Mouse (Mus musculus): Measurements from ENCODE around the gene Fars2. TPM values are rescaled to one million over a fixed set of nuclear protein-coding genes. Genes with fewer than 3 reads are reported as not detected.
A peak's percentile ranks its signal among the peaks of the same experiment; 100 is the strongest.

Gene Fars2
- polyA plus RNA-seq, 1 experiment from 2014 or later = 33.4 TPM

DNA sequence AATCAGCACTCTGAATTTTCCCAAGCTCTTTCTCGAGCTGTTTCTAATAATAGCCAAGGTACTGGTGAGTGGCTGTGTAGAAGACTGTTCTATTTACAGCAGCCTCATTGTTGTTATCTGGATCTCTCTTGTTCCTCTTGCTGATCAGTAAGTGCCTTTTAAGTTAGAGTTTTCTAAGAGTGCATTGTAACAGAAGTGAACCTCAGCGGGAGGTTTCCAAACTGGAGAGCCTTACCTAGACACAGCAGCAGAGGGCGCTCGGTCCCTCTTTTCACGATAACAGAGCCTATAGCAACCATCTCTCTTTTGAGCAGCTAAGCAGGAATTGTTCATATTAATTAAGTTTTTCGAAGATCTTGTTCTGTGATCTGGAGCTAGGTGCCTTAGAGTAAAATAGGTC, 164.8 kb downstream of the Fars2 start:
- WGBS = 10% methylated on average over 6 of the region's 6 CpGs
- Histone ChIP-seq H3K4me2 (no peak overlapping the region), H3K4me1 (peaks cover 9% of the 10 kb centered on the region)

DNA sequence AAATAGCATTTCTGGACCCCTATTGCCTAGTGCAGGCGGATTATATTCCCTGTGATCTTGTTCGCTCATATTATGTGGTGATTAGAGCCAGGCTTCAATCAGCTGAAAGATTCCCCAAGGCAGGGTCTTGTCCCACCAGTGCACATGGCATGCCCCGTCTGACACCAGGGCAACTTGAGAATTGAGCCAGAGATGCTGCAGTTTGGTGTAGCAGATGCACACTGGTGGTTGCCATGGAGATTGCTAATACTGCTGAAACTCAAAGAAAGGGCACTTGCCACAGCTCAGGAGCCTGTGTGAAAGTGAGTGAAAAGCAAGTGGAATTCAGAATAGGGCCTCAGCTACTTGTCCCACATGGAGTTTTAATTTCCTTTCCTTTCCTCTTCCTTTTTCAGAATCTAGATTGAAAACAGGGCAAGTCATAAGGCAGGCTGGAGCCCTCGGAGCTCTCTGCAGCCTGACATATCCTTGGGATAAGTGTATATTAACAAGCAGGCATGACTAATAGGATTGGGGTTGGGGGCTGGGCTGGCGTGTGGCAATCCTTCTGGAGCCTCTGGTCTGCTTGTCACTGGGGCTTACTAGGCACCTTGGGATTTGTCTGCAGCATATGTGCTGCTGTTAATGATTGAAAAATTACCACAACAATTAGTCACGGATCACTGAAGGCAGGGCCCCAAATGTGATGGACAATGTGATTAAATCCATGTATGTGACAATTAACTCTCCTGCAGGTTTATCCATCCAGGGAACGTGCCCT, 165.8 kb downstream of the Fars2 start:
- peaks cover 9% of the 10 kb centered on the region for H3K4me1 ChIP-seq
- no peak overlapping the region for H3K27ac ChIP-seq
- H3K36me3 ChIP-seq = no peaks in the 10 kb centered on the region
- H3K27me3 ChIP-seq = no peaks in the 10 kb centered on the region
- ATAC-seq (ENCODE audit: insufficient number of reproducible peaks, low FRiP score, low TSS enrichment, low read depth) = no peak
- no peak overlapping the region for H3K9ac ChIP-seq
- WGBS = 23% methylated on average over 7 of the region's 7 CpGs
- H3K4me2 ChIP-seq = no peak overlapping the region
- no peaks in the 10 kb centered on the region for H3K9me3 ChIP-seq
- H3K4me3 ChIP-seq = no peak overlapping the region

More for the DNA sequence above, 164.8 kb downstream of the Fars2 start:
- H3K9ac ChIP-seq = no peak overlapping the region
- no peak overlapping the region for H3K27ac ChIP-seq
- no peak for ATAC-seq (ENCODE audit: insufficient number of reproducible peaks, low FRiP score, low TSS enrichment, low read depth)
- no peak overlapping the region for H3K4me3 ChIP-seq
- H3K9me3 ChIP-seq = no peaks in the 10 kb centered on the region
- no peaks in the 10 kb centered on the region for H3K36me3 ChIP-seq
- no peaks in the 10 kb centered on the region for H3K27me3 ChIP-seq

DNA sequence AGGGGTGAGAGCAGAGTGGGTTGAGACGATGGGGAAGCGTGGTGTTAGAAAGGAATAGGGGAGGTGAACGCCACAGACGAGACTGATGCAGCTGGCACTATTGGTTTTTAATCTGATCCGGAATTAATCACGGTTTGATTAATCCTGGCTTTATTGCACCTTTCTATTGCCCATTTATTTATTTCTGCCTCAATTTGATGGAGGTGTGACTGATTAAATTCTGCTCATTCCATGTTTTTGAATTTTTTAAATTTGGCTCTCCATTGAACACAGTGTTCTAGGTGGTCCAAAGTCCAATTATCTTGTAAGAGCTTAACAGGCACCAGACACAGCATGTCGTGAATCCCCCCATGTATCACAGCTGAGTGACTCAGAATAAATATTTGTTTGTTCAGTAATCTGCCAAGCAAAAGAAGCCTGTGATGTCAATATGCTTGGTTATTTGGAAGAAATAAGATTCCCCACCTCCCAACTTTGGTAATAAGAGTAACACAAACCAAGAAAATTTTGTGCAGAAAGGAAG, 166.4 kb downstream of the Fars2 start:
- WGBS = 58% methylated on average over 7 of the region's 7 CpGs
- Histone ChIP-seq H3K4me1 (peaks cover 9% of the 10 kb centered on the region), H3K9me3 (no peaks in the 10 kb centered on the region), H3K4me3 (no peak overlapping the region), H3K9ac (no peak overlapping the region), H3K4me2 (no peak overlapping the region), H3K27me3 (no peaks in the 10 kb centered on the region), H3K27ac (no peak overlapping the region), H3K36me3 (no peaks in the 10 kb centered on the region)
- ATAC-seq (ENCODE audit: insufficient number of reproducible peaks, low FRiP score, low TSS enrichment, low read depth) = no peak

DNA sequence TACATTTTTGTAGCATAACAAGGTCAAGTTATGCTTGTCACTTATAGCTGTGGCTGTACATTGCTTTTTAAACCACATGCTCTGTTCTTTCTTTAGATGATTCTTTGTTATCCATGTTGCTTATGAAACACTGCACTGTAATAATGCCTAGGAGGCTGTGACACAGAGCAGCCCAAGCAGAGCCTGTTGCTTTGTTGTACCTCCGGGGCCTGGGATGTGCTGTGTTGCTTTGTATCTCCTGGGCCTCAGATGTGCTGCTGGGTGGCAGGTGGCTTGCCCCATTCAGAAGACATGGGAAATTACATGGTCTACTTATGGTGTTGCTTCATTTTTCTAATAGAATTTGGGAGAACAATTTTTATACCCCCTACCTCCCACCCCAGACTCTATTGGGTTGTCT, 166.9 kb downstream of the Fars2 start:
- no peak for ATAC-seq (ENCODE audit: insufficient number of reproducible peaks, low FRiP score, low TSS enrichment, low read depth)
- peaks cover 9% of the 10 kb centered on the region for H3K4me1 ChIP-seq
- H3K4me3 ChIP-seq = no peak overlapping the region
- no peaks in the 10 kb centered on the region for H3K36me3 ChIP-seq
- 83% methylated on average over 1 of the region's 1 CpGs for WGBS
- H3K9ac ChIP-seq = no peak overlapping the region
- H3K27me3 ChIP-seq = no peaks in the 10 kb centered on the region
- H3K4me2 ChIP-seq = no peak overlapping the region
- no peaks in the 10 kb centered on the region for H3K9me3 ChIP-seq
- H3K27ac ChIP-seq = no peak overlapping the region

DNA sequence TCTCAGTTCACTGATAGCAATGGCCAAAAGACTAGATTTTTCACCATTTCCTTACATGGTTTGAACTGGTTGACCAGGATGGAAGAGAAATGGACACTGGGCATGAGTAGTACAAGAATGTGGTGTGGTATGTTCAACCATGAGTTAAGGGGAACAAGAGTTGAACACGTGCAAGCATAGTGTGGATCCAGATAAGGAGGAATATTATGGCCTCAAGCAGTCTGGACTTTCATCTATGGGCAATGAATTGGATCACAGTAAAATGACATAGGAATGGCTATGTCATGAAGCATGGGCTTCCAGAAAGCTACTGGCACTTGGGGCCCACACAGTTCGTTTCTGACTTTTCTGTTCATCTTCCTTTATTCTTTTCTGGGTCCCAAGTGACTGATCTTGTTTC, 168.0 kb downstream of the Fars2 start:
- Histone ChIP-seq H3K4me3 (no peak overlapping the region), H3K27ac (no peak overlapping the region), H3K9me3 (no peaks in the 10 kb centered on the region), H3K9ac (no peak overlapping the region), H3K36me3 (no peaks in the 10 kb centered on the region), H3K4me2 (no peak overlapping the region), H3K27me3 (no peaks in the 10 kb centered on the region), H3K4me1 (peaks cover 9% of the 10 kb centered on the region)
- WGBS = 88% methylated on average over 2 of the region's 2 CpGs
- no peak for ATAC-seq (ENCODE audit: insufficient number of reproducible peaks, low FRiP score, low TSS enrichment, low read depth)

DNA sequence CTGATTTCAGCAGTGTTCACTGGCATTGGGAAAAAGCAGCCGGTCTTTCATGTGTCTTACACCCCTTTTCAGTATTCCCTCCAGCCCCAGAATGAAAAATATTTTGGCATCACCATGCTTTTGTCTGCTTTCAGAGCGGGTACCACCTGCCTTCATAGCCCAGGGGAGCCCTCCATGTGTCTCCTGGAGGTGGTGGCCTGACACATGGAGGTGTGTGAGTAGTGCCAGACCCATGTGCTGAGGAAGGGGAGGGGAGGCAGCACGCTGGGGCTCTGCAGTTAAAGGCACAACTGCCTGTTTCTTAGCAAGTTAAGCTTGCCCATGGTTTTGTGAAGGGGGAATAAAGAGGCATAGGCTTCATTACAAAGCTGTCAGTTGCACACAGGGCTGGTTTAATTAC, 176.3 kb downstream of the Fars2 start:
- H3K27ac ChIP-seq = peak overlapping the region; percentile 35
- peaks cover 33% of the 10 kb centered on the region for H3K4me1 ChIP-seq
- H3K36me3 ChIP-seq = no peaks in the 10 kb centered on the region
- H3K9ac ChIP-seq = no peak overlapping the region
- no peaks in the 10 kb centered on the region for H3K9me3 ChIP-seq
- WGBS = 47% methylated on average over 3 of the region's 3 CpGs
- no peak overlapping the region for H3K4me2 ChIP-seq
- H3K27me3 ChIP-seq = no peaks in the 10 kb centered on the region
- ATAC-seq (ENCODE audit: insufficient number of reproducible peaks, low FRiP score, low TSS enrichment, low read depth) = no peak
- H3K4me3 ChIP-seq = no peak overlapping the region

DNA sequence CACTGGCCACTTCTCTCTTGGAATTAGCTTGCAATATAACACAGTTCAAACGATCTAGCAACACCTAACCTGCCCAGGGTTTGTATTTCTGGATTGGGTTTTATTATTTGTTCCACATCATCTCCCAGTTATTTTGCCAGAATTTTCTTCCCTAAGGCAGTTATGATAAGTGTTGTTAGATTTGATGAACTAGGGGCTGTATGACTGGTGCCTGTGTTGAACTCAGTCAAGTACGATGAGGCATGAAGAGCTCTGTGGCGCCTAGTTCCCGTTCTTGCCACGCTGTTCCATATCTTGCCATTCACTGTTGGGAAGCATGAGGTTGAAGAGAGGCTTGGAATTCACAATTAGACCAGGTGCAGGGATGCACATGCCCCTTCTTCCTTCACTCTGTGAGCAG, 177.3 kb downstream of the Fars2 start:
- H3K27ac ChIP-seq = peak overlapping the region; percentile 34; the same call in 1 of the 2 replicates
- no peak overlapping the region for H3K9ac ChIP-seq
- no peak overlapping the region for H3K4me2 ChIP-seq
- no peak for ATAC-seq (ENCODE audit: insufficient number of reproducible peaks, low FRiP score, low TSS enrichment, low read depth)
- WGBS = 74% methylated on average over 5 of the region's 5 CpGs
- peaks cover 33% of the 10 kb centered on the region for H3K4me1 ChIP-seq
- no peaks in the 10 kb centered on the region for H3K9me3 ChIP-seq
- no peaks in the 10 kb centered on the region for H3K27me3 ChIP-seq
- H3K4me3 ChIP-seq = no peak overlapping the region
- no peaks in the 10 kb centered on the region for H3K36me3 ChIP-seq

DNA sequence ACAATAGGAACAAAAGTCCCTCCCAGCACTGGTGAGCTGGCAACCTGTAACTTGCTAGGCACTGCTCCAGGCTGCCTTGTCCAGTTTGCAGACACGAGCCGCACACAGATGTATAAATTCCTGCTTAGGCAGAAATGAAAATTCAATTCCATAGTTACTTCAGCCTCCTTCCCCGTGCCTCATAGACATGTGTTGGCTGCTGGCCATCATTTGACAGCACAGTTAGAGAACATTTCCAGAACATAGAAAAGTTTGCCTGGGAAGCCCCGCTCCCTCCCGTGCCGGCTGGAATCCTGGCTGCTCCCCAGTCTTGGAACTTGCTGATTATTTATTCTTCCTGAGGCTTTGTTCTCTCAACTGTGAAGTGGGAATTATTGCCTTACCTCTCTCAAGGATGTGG, 178.6 kb downstream of the Fars2 start:
- peaks cover 33% of the 10 kb centered on the region for H3K4me1 ChIP-seq
- H3K27ac ChIP-seq = peak overlapping the region; percentile 71
- H3K27me3 ChIP-seq = no peaks in the 10 kb centered on the region
- no peak overlapping the region for H3K4me3 ChIP-seq
- no peak overlapping the region for H3K9ac ChIP-seq
- no peaks in the 10 kb centered on the region for H3K9me3 ChIP-seq
- ATAC-seq (ENCODE audit: insufficient number of reproducible peaks, low FRiP score, low TSS enrichment, low read depth) = peak; percentile 81
- no peaks in the 10 kb centered on the region for H3K36me3 ChIP-seq
- 10% methylated on average over 6 of the region's 6 CpGs for WGBS
- no peak overlapping the region for H3K4me2 ChIP-seq

DNA sequence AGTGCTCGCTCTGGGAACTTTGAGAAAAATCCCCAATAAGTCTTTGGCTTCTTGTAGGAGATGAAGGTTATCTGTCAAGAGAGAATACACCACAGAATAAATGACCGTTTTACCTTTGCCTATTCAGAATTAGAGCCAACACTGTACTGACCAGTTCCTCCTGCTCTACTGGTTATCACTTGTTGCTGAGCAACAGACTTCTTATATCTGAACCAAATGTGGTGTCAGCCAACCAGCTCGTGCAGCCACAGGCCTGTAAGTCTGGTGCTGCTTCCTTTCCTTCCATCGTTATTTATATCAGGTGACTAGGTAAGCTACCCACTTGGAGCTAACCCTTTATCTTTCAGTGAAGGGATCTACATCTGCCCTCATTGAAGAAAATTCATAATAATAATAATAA, 179.4 kb downstream of the Fars2 start:
- Histone ChIP-seq H3K4me2 (no peak overlapping the region), H3K9ac (no peak overlapping the region), H3K27me3 (no peaks in the 10 kb centered on the region), H3K27ac (peak overlapping the region; percentile 69), H3K9me3 (no peaks in the 10 kb centered on the region), H3K4me1 (peaks cover 33% of the 10 kb centered on the region), H3K36me3 (no peaks in the 10 kb centered on the region), H3K4me3 (no peak overlapping the region)
- WGBS = 47% methylated on average over 4 of the region's 4 CpGs
- no peak for ATAC-seq (ENCODE audit: insufficient number of reproducible peaks, low FRiP score, low TSS enrichment, low read depth)

DNA sequence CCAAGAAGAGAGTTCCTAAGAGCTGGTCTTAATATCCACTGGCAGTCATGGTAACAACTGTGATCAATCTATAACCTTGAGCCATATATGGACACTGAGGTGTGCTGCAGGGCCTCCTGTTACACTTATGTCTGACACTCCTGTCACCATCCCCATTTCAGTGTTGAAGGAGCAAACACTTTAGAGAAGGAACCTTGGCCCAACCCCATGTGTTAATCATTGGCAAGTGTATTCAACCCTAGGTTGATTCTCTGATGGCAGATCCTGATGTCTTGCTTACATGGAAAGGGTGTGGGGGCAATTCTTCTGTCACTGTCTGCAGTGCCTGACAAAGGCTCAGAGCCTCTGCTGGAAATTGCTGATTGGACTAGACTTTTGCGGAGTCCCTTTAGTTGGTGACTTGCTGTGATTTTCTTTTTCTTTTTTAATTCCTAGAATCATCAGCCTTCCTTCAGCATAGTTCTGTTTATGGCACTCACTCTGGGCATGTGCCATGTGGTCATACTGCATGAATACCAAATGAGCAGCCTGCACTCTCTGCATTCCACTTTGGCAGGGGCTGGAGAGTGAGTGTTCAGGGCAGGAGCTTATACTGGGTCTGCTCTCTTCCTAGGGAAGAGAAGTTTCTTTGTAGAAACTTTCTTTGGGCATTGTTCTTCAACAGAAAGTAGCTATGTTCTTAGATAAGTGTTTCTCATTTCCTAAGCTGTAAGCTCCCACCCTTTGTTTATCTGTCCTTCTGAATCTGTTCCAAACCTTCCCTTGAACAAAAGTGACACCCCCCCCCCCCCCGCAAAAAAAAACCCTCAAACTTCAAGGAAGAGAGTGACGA, 181.0 kb downstream of the Fars2 start:
- no peaks in the 10 kb centered on the region for H3K27me3 ChIP-seq
- no peaks in the 10 kb centered on the region for H3K9me3 ChIP-seq
- no peak overlapping the region for H3K9ac ChIP-seq
- 72% methylated on average over 3 of the region's 3 CpGs for WGBS
- peaks cover 33% of the 10 kb centered on the region for H3K4me1 ChIP-seq
- ATAC-seq (ENCODE audit: insufficient number of reproducible peaks, low FRiP score, low TSS enrichment, low read depth) = no peak
- no peaks in the 10 kb centered on the region for H3K36me3 ChIP-seq
- H3K27ac ChIP-seq = no peak overlapping the region
- H3K4me3 ChIP-seq = no peak overlapping the region
- no peak overlapping the region for H3K4me2 ChIP-seq

DNA sequence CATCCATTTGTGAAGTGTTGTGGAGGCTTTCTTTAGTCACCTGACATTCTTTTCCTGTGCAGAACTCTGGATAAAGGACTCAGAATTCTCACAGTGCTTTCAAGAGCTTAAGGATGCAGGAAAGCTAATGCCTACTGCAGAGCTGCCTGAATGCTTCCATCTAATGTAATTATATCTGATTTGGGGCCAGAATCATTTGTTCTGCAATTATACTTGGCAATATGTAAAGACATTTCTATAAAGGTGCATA, 181.5 kb downstream of the Fars2 start:
- Histone ChIP-seq H3K9ac (no peak overlapping the region), H3K36me3 (no peaks in the 10 kb centered on the region), H3K27ac (no peak overlapping the region), H3K9me3 (no peaks in the 10 kb centered on the region), H3K4me2 (no peak overlapping the region), H3K4me3 (no peak overlapping the region), H3K27me3 (no peaks in the 10 kb centered on the region), H3K4me1 (peaks cover 30% of the 10 kb centered on the region)
- no peak for ATAC-seq (ENCODE audit: insufficient number of reproducible peaks, low FRiP score, low TSS enrichment, low read depth)

DNA sequence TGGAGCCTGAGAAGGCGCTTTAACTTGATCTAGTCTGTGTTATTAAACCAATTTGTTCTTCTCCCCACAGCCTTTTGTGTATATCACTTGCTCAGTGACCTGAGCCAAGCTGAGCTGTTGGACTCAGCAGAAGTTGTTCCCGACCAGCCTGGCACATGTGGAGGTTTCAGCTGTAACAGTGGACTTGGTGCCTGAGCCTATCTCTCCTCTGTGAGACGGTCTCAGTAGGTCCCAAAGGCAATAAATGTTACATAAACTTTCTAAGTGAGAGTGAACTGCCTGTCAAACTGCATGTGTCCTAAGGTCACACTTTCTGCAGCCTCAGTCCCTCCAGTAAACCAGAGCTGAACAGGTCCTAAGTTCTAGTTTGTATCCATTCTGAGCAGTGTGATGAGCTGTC, 185.6 kb downstream of the Fars2 start:
- H3K4me3 ChIP-seq = no peak overlapping the region
- H3K27me3 ChIP-seq = no peaks in the 10 kb centered on the region
- no peak overlapping the region for H3K9ac ChIP-seq
- H3K36me3 ChIP-seq = no peaks in the 10 kb centered on the region
- no peaks in the 10 kb centered on the region for H3K9me3 ChIP-seq
- no peak overlapping the region for H3K27ac ChIP-seq
- no peak overlapping the region for H3K4me2 ChIP-seq
- 56% methylated on average over 3 of the region's 3 CpGs for WGBS
- ATAC-seq (ENCODE audit: insufficient number of reproducible peaks, low FRiP score, low TSS enrichment, low read depth) = no peak
- H3K4me1 ChIP-seq = peaks cover 8% of the 10 kb centered on the region; the same call in 1 of the 2 replicates
